Mouse (Mus musculus): ENCODE measurements at regions not wholly inside any gene's neighbourhood (a gene's known extent, or its start where the extent isn't known, plus 50 kb on each side); places are given as distances from the start of the nearest gene placed in this dataset.

DNA sequence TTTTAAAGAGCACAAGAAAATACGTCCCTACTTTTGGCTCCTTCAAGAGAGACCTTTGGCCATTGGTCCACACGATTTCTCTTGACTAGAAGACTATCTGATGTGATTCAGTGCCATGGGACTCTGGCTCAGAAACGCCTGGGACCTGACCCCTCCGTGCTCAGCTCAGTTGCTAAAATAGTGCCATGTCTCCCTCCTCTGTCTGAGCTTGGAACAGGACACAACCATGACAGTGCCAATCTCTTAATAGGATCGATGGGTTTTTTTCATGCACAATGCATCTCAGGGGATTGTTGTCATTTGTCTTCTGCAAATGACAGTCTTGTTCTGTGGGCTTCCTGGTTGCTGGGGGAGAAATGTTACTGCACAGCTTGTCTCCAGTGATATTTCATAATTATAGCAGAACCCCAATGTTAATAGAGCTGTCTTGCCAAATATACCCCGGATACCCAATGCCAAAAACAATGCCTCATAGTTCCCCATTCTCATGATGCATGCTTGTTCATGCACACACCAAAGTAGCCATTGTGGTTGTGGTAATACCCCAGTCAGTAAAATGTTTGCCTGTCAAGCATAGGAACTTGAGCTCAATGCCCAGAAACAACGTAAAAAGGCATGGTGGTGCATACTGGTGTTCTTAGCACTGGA is 216.7 kb upstream of the Ercc4 start:
- ATAC-seq (replicated peaks; ENCODE audit: extremely low read depth, insufficient read depth, low FRiP score): no peak
- Histone ChIP-seq H3K27ac (ENCODE audit: low read length) (no peak overlapping the region), H3K36me3 (ENCODE audit: control insufficient read depth, insufficient read depth) (no peaks in the 10 kb centered on the region), H3K27me3 (ENCODE audit: control insufficient read depth, insufficient read depth, low read length) (no peaks in the 10 kb centered on the region), H3K9me3 (replicated peaks; ENCODE audit: control insufficient read depth, low read length) (no peaks in the 10 kb centered on the region), H3K4me1 (ENCODE audit: control insufficient read depth, insufficient read depth, low read length) (no peaks in the 10 kb centered on the region), H3K9ac (ENCODE audit: low read length) (no peak overlapping the region), H3K4me2 (ENCODE audit: low read depth, low read length) (no peak overlapping the region), H3K4me3 (ENCODE audit: low read length) (no peak overlapping the region)
- WGBS: 77% methylated on average over 7 of the region's 7 CpGs

DNA sequence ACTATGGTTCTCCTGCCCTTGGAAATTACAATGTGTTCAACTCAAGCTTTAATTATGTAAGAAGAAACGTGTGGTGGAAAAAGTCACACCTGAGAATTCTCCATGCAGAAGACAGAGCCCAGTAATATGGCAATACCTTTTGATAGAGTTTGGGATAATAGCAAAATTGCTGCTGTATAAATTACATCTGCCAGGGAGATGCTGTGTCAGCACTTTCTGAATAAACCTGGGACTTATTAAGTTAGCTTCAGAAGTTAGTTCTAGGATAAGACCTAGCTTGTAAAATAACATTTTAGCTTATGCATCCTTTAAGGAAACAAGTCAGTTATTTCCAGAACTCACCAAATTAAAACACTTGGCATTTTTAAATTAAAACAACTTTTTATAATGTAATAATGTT is 212.2 kb upstream of the Ercc4 start:
- Histone ChIP-seq H3K27me3 (ENCODE audit: control insufficient read depth, insufficient read depth, low read length) (no peaks in the 10 kb centered on the region), H3K4me2 (ENCODE audit: low read depth, low read length) (no peak overlapping the region), H3K9me3 (replicated peaks; ENCODE audit: control insufficient read depth, low read length) (no peaks in the 10 kb centered on the region), H3K9ac (ENCODE audit: low read length) (no peak overlapping the region), H3K4me3 (ENCODE audit: low read length) (no peak overlapping the region), H3K27ac (ENCODE audit: low read length) (no peak overlapping the region), H3K4me1 (ENCODE audit: control insufficient read depth, insufficient read depth, low read length) (no peaks in the 10 kb centered on the region), H3K36me3 (ENCODE audit: control insufficient read depth, insufficient read depth) (no peaks in the 10 kb centered on the region)
- no peak for ATAC-seq (replicated peaks; ENCODE audit: extremely low read depth, insufficient read depth, low FRiP score)
- 56% methylated on average over 1 of the region's 1 CpGs for WGBS

DNA sequence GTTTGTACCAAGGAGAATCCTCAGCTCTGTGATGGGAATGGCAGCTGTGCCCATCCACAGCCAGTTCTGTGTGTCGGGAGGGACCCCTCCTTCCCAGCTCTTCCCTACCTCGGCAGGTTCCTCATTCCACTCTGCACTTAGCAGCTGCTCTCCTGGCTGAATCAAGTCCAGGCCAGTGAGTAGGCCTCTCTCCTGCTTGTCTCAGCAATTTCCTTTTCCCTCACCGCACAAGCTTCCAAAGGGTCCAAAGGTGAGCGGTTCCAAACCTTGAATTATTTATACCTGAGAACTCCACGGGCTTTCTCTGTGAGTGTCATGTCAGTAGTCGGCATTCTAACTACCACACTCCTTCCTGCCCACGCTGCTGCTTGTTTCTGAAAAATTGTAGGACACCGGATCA is 208.8 kb upstream of the Ercc4 start:
- Histone ChIP-seq H3K27ac (ENCODE audit: low read length) (no peak overlapping the region), H3K9ac (ENCODE audit: low read length) (no peak overlapping the region), H3K4me2 (ENCODE audit: low read depth, low read length) (no peak overlapping the region), H3K36me3 (ENCODE audit: control insufficient read depth, insufficient read depth) (no peaks in the 10 kb centered on the region), H3K27me3 (ENCODE audit: control insufficient read depth, insufficient read depth, low read length) (no peaks in the 10 kb centered on the region), H3K4me3 (ENCODE audit: low read length) (no peak overlapping the region), H3K9me3 (replicated peaks; ENCODE audit: control insufficient read depth, low read length) (no peaks in the 10 kb centered on the region), H3K4me1 (ENCODE audit: control insufficient read depth, insufficient read depth, low read length) (no peaks in the 10 kb centered on the region)
- no peak for ATAC-seq (replicated peaks; ENCODE audit: extremely low read depth, insufficient read depth, low FRiP score)
- WGBS: 78% methylated on average over 8 of the region's 8 CpGs

DNA sequence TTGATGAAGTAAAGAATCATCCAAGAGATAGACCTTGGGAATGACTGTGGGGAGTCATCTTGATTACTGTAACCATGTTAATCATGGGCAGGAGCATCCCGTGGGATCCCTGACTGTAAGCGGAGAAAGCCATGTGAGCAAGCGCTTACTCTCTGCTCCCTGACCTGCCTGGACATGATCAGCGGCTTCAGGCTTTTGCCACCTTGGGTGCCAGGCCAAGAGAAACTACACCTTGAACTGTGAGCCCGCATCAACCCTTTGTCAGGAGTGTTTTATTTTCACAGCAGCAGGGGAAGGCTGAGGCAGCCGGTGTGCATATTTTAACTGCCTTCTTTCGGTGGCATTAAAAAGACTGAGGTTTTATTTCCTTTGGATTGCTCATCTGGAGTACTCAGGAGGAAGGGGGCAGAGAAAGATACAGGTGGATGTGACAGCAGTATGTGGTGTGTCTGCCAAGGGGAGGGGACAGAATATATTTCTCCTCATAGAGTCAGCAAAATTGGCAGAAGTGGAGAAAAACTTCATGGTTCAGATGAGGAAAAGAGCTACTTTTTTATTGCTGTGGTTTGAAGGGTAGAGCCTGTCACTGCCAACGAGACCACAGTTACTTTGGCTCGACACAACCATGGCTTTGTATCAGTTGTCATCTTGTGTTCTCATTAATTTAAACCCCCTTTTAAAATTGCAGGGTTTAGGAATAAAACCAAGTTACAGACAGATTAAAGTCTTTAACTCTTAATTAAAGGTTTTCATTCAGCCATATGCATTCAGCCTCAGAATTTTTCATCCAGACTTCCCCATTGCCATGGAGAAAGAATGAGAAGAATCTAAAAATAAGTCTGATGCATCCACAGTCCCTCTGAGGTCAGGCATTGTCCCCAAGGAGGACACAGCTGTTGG is 208.1 kb upstream of the Ercc4 start:
- no peaks in the 10 kb centered on the region for H3K36me3 ChIP-seq (ENCODE audit: control insufficient read depth, insufficient read depth)
- no peaks in the 10 kb centered on the region for H3K9me3 ChIP-seq (replicated peaks; ENCODE audit: control insufficient read depth, low read length)
- 77% methylated on average over 9 of the region's 9 CpGs for WGBS
- no peak overlapping the region for H3K9ac ChIP-seq (ENCODE audit: low read length)
- H3K4me3 ChIP-seq (ENCODE audit: low read length): no peak overlapping the region
- H3K4me2 ChIP-seq (ENCODE audit: low read depth, low read length): no peak overlapping the region
- ATAC-seq (replicated peaks; ENCODE audit: extremely low read depth, insufficient read depth, low FRiP score): no peak
- no peak overlapping the region for H3K27ac ChIP-seq (ENCODE audit: low read length)
- H3K27me3 ChIP-seq (ENCODE audit: control insufficient read depth, insufficient read depth, low read length): no peaks in the 10 kb centered on the region
- no peaks in the 10 kb centered on the region for H3K4me1 ChIP-seq (ENCODE audit: control insufficient read depth, insufficient read depth, low read length)

DNA sequence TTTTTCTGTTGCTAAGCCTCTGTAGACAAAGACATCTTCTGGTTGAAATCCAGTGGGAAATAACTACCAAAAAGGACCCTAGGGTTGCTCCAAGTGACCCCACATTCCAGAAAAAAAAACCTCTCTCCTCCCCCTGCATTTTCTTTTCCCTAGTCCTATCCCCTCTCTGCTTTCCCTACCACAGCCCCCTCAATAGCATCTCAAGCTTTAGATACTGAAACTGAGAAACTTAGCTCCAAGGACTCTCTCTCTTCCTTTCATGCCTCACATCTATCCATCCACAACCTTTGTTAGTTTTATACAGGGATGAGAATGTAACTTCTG is 207.5 kb upstream of the Ercc4 start:
- H3K27me3 ChIP-seq (ENCODE audit: control insufficient read depth, insufficient read depth, low read length): no peaks in the 10 kb centered on the region
- no peaks in the 10 kb centered on the region for H3K36me3 ChIP-seq (ENCODE audit: control insufficient read depth, insufficient read depth)
- ATAC-seq (replicated peaks; ENCODE audit: extremely low read depth, insufficient read depth, low FRiP score): no peak
- H3K9me3 ChIP-seq (replicated peaks; ENCODE audit: control insufficient read depth, low read length): no peaks in the 10 kb centered on the region
- no peak overlapping the region for H3K27ac ChIP-seq (ENCODE audit: low read length)
- H3K4me1 ChIP-seq (ENCODE audit: control insufficient read depth, insufficient read depth, low read length): no peaks in the 10 kb centered on the region
- no peak overlapping the region for H3K4me2 ChIP-seq (ENCODE audit: low read depth, low read length)
- H3K4me3 ChIP-seq (ENCODE audit: low read length): no peak overlapping the region
- no peak overlapping the region for H3K9ac ChIP-seq (ENCODE audit: low read length)

DNA sequence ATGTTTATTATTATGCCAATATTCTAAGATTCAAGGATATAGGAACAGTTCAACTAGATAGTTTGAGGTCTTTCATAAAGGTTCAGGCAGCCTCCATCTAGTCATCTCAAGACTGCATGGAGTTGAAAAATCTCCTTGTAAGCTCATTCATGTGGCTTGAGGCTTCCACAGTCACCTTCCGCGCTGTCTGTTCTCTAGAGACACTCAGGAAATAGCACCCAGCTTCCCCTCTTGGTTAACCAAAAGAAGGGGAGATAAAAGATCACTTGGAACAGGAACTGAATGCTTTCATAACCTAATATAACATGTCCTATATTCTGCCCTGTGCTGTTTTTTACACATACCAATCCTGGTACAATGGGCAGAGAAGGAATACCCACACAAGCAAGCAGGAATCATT is 206.3 kb upstream of the Ercc4 start:
- Histone ChIP-seq H3K4me1 (ENCODE audit: control insufficient read depth, insufficient read depth, low read length) (no peaks in the 10 kb centered on the region), H3K9ac (ENCODE audit: low read length) (no peak overlapping the region), H3K27me3 (ENCODE audit: control insufficient read depth, insufficient read depth, low read length) (no peaks in the 10 kb centered on the region), H3K36me3 (ENCODE audit: control insufficient read depth, insufficient read depth) (no peaks in the 10 kb centered on the region), H3K4me3 (ENCODE audit: low read length) (no peak overlapping the region), H3K27ac (ENCODE audit: low read length) (no peak overlapping the region), H3K9me3 (replicated peaks; ENCODE audit: control insufficient read depth, low read length) (no peaks in the 10 kb centered on the region), H3K4me2 (ENCODE audit: low read depth, low read length) (no peak overlapping the region)
- ATAC-seq (replicated peaks; ENCODE audit: extremely low read depth, insufficient read depth, low FRiP score): no peak
- WGBS: 73% methylated on average over 2 of the region's 2 CpGs

DNA sequence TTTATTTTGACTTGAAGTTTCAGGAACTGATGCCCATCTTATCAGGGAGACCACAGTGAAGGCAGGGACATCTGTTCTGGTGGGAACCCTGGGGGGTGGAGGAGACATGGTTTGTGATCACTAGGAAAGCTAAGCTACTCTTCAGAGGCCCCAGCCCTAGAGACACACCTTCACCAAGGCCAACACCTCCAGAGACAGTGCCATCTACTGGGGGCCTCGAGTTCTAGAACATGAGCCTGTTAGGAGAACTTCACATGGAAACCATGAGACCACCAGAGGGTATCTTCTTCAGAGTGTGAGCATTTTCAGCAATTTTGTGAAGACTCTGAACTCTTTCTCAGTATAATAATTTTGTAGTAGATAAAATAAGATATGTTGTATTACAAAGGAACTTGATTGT is 204.5 kb upstream of the Ercc4 start:
- Histone ChIP-seq H3K27ac (ENCODE audit: low read length) (no peak overlapping the region), H3K36me3 (ENCODE audit: control insufficient read depth, insufficient read depth) (no peaks in the 10 kb centered on the region), H3K4me1 (ENCODE audit: control insufficient read depth, insufficient read depth, low read length) (no peaks in the 10 kb centered on the region), H3K9me3 (replicated peaks; ENCODE audit: control insufficient read depth, low read length) (no peaks in the 10 kb centered on the region), H3K9ac (ENCODE audit: low read length) (no peak overlapping the region), H3K27me3 (ENCODE audit: control insufficient read depth, insufficient read depth, low read length) (no peaks in the 10 kb centered on the region), H3K4me2 (ENCODE audit: low read depth, low read length) (no peak overlapping the region), H3K4me3 (ENCODE audit: low read length) (no peak overlapping the region)
- ATAC-seq (replicated peaks; ENCODE audit: extremely low read depth, insufficient read depth, low FRiP score): no peak
- WGBS: 42% methylated on average over 1 of the region's 1 CpGs

DNA sequence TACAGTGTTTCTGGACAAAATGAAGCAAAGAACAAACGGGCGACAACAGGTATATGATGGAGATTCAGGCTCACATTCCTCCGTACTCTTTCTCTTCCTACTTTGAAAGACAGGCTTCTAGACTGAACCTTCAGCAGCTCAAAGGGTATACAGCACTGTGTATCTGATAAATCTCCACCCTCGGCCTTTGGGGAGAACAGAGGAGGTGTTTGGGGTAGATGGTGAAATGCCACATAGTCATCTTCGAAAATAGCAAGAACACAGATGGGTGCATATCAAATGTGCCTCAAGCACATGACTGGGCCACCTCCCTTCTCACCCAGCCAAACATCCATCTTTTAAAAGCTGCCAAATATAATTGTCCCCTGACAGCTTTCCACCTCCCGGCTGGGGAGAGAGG is 184.8 kb upstream of the Ercc4 start:
- Histone ChIP-seq H3K4me1 (ENCODE audit: control insufficient read depth, insufficient read depth, low read length) (no peaks in the 10 kb centered on the region), H3K36me3 (ENCODE audit: control insufficient read depth, insufficient read depth) (no peaks in the 10 kb centered on the region), H3K27me3 (ENCODE audit: control insufficient read depth, insufficient read depth, low read length) (no peaks in the 10 kb centered on the region), H3K4me3 (ENCODE audit: low read length) (no peak overlapping the region), H3K27ac (ENCODE audit: low read length) (no peak overlapping the region), H3K9me3 (replicated peaks; ENCODE audit: control insufficient read depth, low read length) (no peaks in the 10 kb centered on the region), H3K4me2 (ENCODE audit: low read depth, low read length) (no peak overlapping the region), H3K9ac (ENCODE audit: low read length) (no peak overlapping the region)
- WGBS: 80% methylated on average over 6 of the region's 6 CpGs
- ATAC-seq (replicated peaks; ENCODE audit: extremely low read depth, insufficient read depth, low FRiP score): no peak

DNA sequence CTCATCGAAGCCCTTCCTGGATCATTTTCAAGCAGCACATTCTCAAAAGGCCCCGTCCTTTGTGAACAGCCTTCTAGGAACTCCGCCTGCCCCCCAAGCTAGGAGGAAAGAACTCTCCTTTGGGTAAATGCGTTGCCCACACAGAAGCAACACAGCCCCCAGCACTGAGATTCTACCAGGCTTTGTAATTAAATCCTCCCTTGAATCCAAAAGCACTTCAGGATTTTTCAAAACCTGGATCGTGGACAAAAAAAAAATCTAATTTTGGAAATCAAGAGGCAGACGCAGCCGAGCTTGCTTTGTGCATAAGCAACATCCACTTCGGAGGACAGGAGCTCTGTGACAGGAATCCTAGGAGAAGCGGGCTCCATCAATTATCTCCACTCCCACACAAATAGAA is 183.6 kb upstream of the Ercc4 start:
- H3K4me3 ChIP-seq (ENCODE audit: low read length): no peak overlapping the region
- H3K27me3 ChIP-seq (ENCODE audit: control insufficient read depth, insufficient read depth, low read length): no peaks in the 10 kb centered on the region
- H3K36me3 ChIP-seq (ENCODE audit: control insufficient read depth, insufficient read depth): no peaks in the 10 kb centered on the region
- H3K4me1 ChIP-seq (ENCODE audit: control insufficient read depth, insufficient read depth, low read length): no peaks in the 10 kb centered on the region
- H3K27ac ChIP-seq (ENCODE audit: low read length): no peak overlapping the region
- H3K9ac ChIP-seq (ENCODE audit: low read length): no peak overlapping the region
- ATAC-seq (replicated peaks; ENCODE audit: extremely low read depth, insufficient read depth, low FRiP score): no peak
- H3K9me3 ChIP-seq (replicated peaks; ENCODE audit: control insufficient read depth, low read length): no peaks in the 10 kb centered on the region
- H3K4me2 ChIP-seq (ENCODE audit: low read depth, low read length): no peak overlapping the region
- WGBS: 76% methylated on average over 9 of the region's 9 CpGs

Measured in heart, embryonic 16.5 days (tissue).